Mouse (Mus musculus): ENCODE measurements at regions not wholly inside any gene's neighbourhood (a gene's known extent, or its start where the extent isn't known, plus 50 kb on each side); places are given as distances from the start of the nearest gene placed in this dataset.

DNA sequence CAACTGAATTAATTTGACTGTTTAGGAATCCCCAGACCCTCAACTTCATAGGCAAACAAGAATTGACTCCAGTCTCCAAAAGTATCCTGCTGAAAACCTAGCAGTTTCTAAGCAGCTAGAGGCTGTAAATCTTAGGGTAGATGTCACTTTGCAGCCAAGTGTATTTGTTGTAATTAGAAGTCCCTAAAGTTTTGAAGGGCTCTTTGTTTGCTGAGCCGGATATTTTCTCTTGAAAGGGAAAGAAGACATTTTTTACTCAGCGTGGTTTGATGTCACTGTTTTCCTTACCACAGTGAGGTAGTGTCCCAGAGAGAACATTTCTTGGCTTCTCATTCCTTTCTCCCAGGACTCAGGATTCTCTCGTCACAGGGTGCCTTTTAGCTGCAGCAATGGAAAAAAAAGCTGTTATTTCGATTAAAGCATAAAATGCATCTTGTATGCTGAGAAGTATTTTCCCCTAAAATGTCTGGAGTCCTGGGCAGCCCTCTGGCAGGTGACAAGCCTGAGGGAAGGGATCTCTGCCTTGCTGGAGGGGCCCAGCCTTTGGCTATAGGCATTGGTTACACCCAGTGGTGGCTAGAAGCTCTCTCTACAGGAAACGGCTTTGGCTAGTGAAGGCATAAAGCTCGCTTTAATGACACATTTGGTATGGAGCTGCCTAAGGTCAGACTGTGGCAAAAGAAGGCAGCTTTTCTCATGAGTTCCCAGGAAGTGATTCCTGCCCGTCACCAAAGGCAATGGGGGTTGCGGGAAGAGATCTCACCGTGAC, 74.1 kb upstream of the Clnk start:
- Histone ChIP-seq H3K9me3 (ENCODE audit: control insufficient read depth, low read length) (no peaks in the 10 kb centered on the region), H3K4me2 (ENCODE audit: low read depth, severe bottlenecking) (no peak overlapping the region), H3K27ac (replicated peaks; ENCODE audit: low read depth, low read length) (no peak overlapping the region), H3K36me3 (ENCODE audit: control insufficient read depth, insufficient read depth, low read length) (no peaks in the 10 kb centered on the region), H3K9ac (ENCODE audit: low read length) (no peak overlapping the region), H3K4me3 (ENCODE audit: low read depth, low read length) (no peak overlapping the region), H3K4me1 (ENCODE audit: control insufficient read depth, insufficient read depth, low read length) (peaks cover 3% of the 10 kb centered on the region; the same call in 1 of the 2 replicates), H3K27me3 (ENCODE audit: control insufficient read depth, insufficient read depth, low read length) (no peaks in the 10 kb centered on the region)
- 56% methylated on average over 9 of the region's 9 CpGs for WGBS
- peak; percentile 22 for DNase-seq (ENCODE audit: low spot score)
- ATAC-seq (ENCODE audit: insufficient number of reproducible peaks, low FRiP score, low TSS enrichment, low read depth) = no peak

DNA sequence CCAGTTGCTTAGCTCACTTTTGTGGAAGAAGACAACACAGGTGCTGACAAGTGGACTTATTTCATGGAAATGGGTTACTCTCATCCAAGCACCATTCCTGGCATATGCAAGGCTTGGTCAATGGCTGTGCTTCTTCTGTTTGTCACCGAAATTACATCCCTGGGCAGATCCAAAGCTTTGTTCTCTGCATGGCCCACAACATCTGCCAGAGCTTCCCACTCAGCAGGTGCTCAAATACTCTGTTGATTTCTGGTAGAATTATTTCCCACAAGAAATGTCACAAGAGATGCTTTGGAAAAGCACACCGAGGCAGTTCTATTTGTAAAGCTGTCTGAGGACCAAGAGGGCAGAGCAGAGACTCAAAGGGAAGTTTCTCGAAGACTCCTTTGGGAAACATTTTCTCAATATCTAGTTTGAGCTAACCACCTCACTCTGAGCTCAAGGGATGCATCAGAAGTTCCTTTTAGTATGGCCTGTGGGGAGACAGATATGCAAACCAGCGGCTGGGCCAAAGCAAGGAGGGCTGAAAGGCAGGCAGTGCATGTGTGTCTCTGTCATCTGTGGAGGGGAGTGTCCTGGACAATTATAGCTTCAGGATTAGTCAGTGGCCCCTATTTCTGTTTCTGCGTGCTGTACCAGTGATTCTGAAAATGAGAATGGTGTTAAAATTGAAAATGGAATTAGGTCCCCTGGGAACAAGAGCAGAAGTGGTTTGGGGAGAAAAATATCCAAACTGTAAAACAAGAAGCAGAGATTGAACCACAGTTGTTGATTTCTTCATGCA, 69.5 kb upstream of the Clnk start:
- no peak overlapping the region for H3K4me3 ChIP-seq (ENCODE audit: low read depth, low read length)
- ATAC-seq (ENCODE audit: insufficient number of reproducible peaks, low FRiP score, low TSS enrichment, low read depth) (no peak), DNase-seq (ENCODE audit: low spot score) (no peak)
- H3K36me3 ChIP-seq (ENCODE audit: control insufficient read depth, insufficient read depth, low read length) = no peaks in the 10 kb centered on the region
- H3K9me3 ChIP-seq (ENCODE audit: control insufficient read depth, low read length) = no peaks in the 10 kb centered on the region
- 84% methylated on average over 5 of the region's 5 CpGs for WGBS
- H3K4me1 ChIP-seq (ENCODE audit: control insufficient read depth, insufficient read depth, low read length) = peaks cover 3% of the 10 kb centered on the region; the same call in 1 of the 2 replicates
- no peak overlapping the region for H3K27ac ChIP-seq (replicated peaks; ENCODE audit: low read depth, low read length)
- H3K9ac ChIP-seq (ENCODE audit: low read length) = no peak overlapping the region
- H3K4me2 ChIP-seq (ENCODE audit: low read depth, severe bottlenecking) = no peak overlapping the region
- no peaks in the 10 kb centered on the region for H3K27me3 ChIP-seq (ENCODE audit: control insufficient read depth, insufficient read depth, low read length)

DNA sequence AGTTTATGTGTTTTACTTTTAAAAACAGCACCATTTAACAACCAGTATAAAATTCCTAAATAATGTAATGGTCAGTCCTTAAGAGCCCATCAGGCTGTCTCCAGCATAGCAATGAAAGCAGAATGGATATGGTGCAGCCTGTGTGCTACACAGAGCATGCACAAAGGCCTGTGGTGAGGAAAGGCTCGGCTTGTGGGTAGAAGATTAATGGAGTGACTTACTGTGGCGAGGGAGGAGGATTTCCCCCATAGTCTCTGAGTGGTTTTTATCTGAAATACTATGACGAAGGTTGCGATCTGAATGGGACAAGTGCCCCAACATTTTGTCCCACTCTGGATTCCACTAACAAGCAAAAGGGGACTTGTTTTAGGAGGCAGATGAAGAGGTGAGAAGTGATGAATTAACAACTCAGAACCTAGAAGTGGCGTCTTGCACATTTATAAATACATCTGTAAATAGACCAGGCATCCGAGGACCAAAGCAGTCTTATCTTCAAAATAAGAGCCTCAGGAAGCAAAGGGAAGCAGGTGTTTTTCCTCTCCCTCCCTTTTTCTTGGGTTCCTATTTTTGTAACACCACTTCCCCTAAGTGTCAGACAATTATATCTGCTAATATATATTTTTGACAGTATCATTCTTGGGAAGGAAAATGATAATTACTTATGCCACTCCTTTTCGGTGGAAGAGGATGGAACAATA, 55.9 kb upstream of the Clnk start:
- ATAC-seq (ENCODE audit: insufficient number of reproducible peaks, low FRiP score, low TSS enrichment, low read depth) = no peak
- 64% methylated on average over 7 of the region's 7 CpGs for whole genome bisulfite sequencing
- Histone ChIP-seq H3K9me3 (ENCODE audit: control insufficient read depth, low read length) (no peaks in the 10 kb centered on the region), H3K9ac (ENCODE audit: low read length) (no peak overlapping the region), H3K4me2 (ENCODE audit: low read depth, severe bottlenecking) (no peak overlapping the region), H3K36me3 (ENCODE audit: control insufficient read depth, insufficient read depth, low read length) (no peaks in the 10 kb centered on the region), H3K4me3 (ENCODE audit: low read depth, low read length) (no peak overlapping the region), H3K4me1 (ENCODE audit: control insufficient read depth, insufficient read depth, low read length) (no peaks in the 10 kb centered on the region), H3K27ac (replicated peaks; ENCODE audit: low read depth, low read length) (no peak overlapping the region), H3K27me3 (ENCODE audit: control insufficient read depth, insufficient read depth, low read length) (no peaks in the 10 kb centered on the region)
- no peak for DNase-seq (ENCODE audit: low spot score)

DNA sequence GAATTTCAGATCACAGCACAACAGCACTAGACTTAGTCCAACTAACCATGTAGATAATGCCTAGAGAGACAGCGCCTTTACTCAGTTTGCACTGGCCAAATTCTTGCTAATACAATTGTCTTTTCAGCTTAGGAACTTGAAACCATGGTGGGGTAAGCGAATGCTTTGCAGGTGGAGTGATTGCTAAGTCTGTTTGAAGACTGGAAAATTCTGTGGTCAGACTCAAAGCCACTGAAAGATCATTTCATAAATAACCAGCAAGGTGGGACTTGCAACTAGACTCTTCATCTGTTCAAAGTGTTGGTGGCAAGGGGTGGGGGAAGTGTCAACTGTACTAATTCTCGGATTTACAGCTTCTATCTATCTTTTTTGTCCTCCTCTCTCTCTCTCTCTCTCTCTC, 50.4 kb upstream of the Clnk start:
- Histone ChIP-seq H3K9me3 (ENCODE audit: control insufficient read depth, low read length) (no peaks in the 10 kb centered on the region), H3K4me3 (ENCODE audit: low read depth, low read length) (no peak overlapping the region), H3K27me3 (ENCODE audit: control insufficient read depth, insufficient read depth, low read length) (no peaks in the 10 kb centered on the region), H3K4me1 (ENCODE audit: control insufficient read depth, insufficient read depth, low read length) (no peaks in the 10 kb centered on the region), H3K4me2 (ENCODE audit: low read depth, severe bottlenecking) (no peak overlapping the region), H3K27ac (replicated peaks; ENCODE audit: low read depth, low read length) (no peak overlapping the region), H3K36me3 (ENCODE audit: control insufficient read depth, insufficient read depth, low read length) (no peaks in the 10 kb centered on the region), H3K9ac (ENCODE audit: low read length) (no peak overlapping the region)
- ATAC-seq (ENCODE audit: insufficient number of reproducible peaks, low FRiP score, low TSS enrichment, low read depth) (no peak), DNase-seq (ENCODE audit: low spot score) (no peak)
- 88% methylated on average over 3 of the region's 3 CpGs for whole genome bisulfite sequencing
